Mouse (Mus musculus) CH12.LX (cell line): ENCODE measurements around the gene Diaph2.

Source experiments
- CHD1 ChIP-seq: IDR thresholded peaks from 2 replicates; pipeline ENCODE4 v1.6.1; 2012; ENCODE audit warnings: low read depth, low read length, improper control_type of control experiment, inconsistent platforms
- CHD2 ChIP-seq: IDR thresholded peaks from 2 replicates; pipeline ENCODE4 v1.6.1; 2011; ENCODE audit warnings: low read length, improper control_type of control experiment
- CTCF ChIP-seq, 2 experiments: IDR thresholded peaks in 1 of 2; conservative IDR thresholded peaks in 1 of 2; 2 replicates each; pipeline ENCODE4 v1.5.1; 2011 to 2012; ENCODE audit warnings: low read depth in 2 of 2, low read length in 2 of 2, improper control_type of control experiment in 1 of 2, inconsistent platforms in 1 of 2, mild to moderate bottlenecking in 1 of 2, moderate library complexity in 1 of 2
- MAFK ChIP-seq: IDR thresholded peaks from 2 replicates; pipeline ENCODE4 v1.6.1; 2011; ENCODE audit warnings: low read length, improper control_type of control experiment; ENCODE audit not compliant: insufficient replicate concordance
- NELFE ChIP-seq: IDR thresholded peaks from 2 replicates; pipeline ENCODE4 v1.6.1; 2011; ENCODE audit warnings: low read depth, low read length, improper control_type of control experiment
- POLR2A ChIP-seq: IDR thresholded peaks from 2 replicates; pipeline ENCODE4 v1.6.1; 2011; ENCODE audit warnings: low read depth, mild to moderate bottlenecking, improper control_type of control experiment, low read length
- RAD21 ChIP-seq: IDR thresholded peaks from 2 replicates; pipeline ENCODE4 v1.6.1; 2011; ENCODE audit warnings: low read depth, mild to moderate bottlenecking, low read length, improper control_type of control experiment, moderate library complexity
- TBP ChIP-seq: conservative IDR thresholded peaks from 2 replicates; pipeline ENCODE4 v1.6.1; 2011; ENCODE audit warnings: low read depth, low read length, improper control_type of control experiment
- ZMIZ1 ChIP-seq: IDR thresholded peaks from 2 replicates; pipeline ENCODE4 v1.6.1; 2012; ENCODE audit warnings: low read depth, mild to moderate bottlenecking, inconsistent platforms, low read length, improper control_type of control experiment

GRCm38 (mm10) chrX:129766811-129767210 is 17.3 kb downstream of the Diaph2 start:
- no peak for TF ChIP-seq MAFK
- TF ChIP-seq POLR2A = no peak
- TF ChIP-seq RAD21 = no peak
- no peak for TF ChIP-seq CTCF (conservative IDR thresholded peaks at IDR 0.05 in 1 of 2, IDR thresholded peaks at IDR 0.05 in 1 of 2; ENCODE audit: low read depth in 2 of 2, low read length in 2 of 2)
- no peak for TF ChIP-seq NELFE
- no peak for TF ChIP-seq CHD1
- TF ChIP-seq ZMIZ1 = no peak
- TF ChIP-seq CHD2 = no peak
- TF ChIP-seq TBP = no peak
